In the genomic region with DNA sequence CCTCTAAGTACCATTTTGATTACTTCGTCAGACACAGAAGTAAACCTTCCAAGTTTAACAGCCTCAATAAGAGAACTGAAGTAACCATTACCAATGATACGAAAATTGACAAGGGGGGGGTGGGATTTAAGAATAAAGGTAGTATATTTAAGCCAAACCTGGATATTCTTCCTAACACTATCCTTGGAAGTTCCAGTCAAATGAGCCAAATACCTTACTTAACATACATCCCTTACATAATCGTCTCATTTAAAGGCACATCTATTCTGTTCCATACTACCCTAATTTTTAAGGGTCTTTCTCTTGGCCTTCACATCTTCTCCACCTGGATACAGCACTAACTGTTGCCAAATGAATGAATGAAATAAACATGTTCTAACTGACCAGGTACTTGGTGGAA, we compare ENCODE assay signal across 8 mouse cellular contexts. TPM values are rescaled to one million over a fixed set of nuclear protein-coding genes. Genes with fewer than 3 reads are reported as not detected.
DNase-seq lines count a peak whose midpoint lies in the region; ATAC-seq and TF ChIP-seq lines count a peak whose summit lies in the region.

No protein-coding gene starts in this region.

- TF ChIP-seq EP300 in heart, adult 2 months (IDR thresholded peaks at IDR 0.05; ENCODE audit: insufficient read depth, low read depth, low read length) = no peak
- no peak for TF ChIP-seq EP300 in liver, embryonic 14.5 days (IDR thresholded peaks at IDR 0.05; ENCODE audit: low read depth)

- peaks cover 43% of the 10 kb centered on the region for H3K79me3 ChIP-seq in C2C12 (ENCODE audit: low read depth)

- DNase-seq in heart, adult 2 months = no peak
- no peak for DNase-seq in heart, adult 11 months
- no peak for DNase-seq in forebrain, embryonic 14.5 days (ENCODE audit: low spot score)
- DNase-seq in liver, embryonic 14.5 days (ENCODE audit: low read depth in 3 of 3, low spot score in 3 of 3) = no peak
- no peak for DNase-seq in frontal cortex, postnatal 10 days (ENCODE audit: low spot score in 2 of 2)

- TF ChIP-seq CTCF in heart, adult 2 months (IDR thresholded peaks at IDR 0.05) = no peak
- no peak for TF ChIP-seq CTCF in C2C12 (IDR thresholded peaks at IDR 0.05; ENCODE audit: control insufficient read depth, insufficient read depth, insufficient read length)
- TF ChIP-seq CTCF in liver, embryonic 14.5 days (IDR thresholded peaks at IDR 0.05; ENCODE audit: low read depth) = no peak

- 38% methylated on average over 3 of the region's 3 CpGs for WGBS in heart, adult 2 months
- WGBS in forebrain, embryonic 14.5 days = 28% methylated on average over 3 of the region's 3 CpGs
- 41% methylated on average over 3 of the region's 3 CpGs for WGBS in liver, embryonic 14.5 days (ENCODE audit: insufficient replicate concordance)

- no peak for TF ChIP-seq POLR2A in heart, adult 2 months (IDR thresholded peaks at IDR 0.05; ENCODE audit: insufficient read depth, low read depth, low read length)

- peak overlapping the region; percentile 91; the same call in 1 of the 2 replicates for H3K27ac ChIP-seq in heart, adult 2 months
- H3K27ac ChIP-seq in forebrain, embryonic 14.5 days (ENCODE audit: low read depth, low read length) = no peak overlapping the region
- no peak overlapping the region for H3K27ac ChIP-seq in liver, embryonic 14.5 days

- H3K9me3 ChIP-seq in forebrain, embryonic 14.5 days (replicated peaks; ENCODE audit: control insufficient read depth, low read length) = no peaks in the 10 kb centered on the region
- no peaks in the 10 kb centered on the region for H3K9me3 ChIP-seq in liver, embryonic 14.5 days (ENCODE audit: control insufficient read depth, low read length)

- peaks cover 8% of the 10 kb centered on the region for H3K4me1 ChIP-seq in heart, adult 2 months (ENCODE audit: control insufficient read depth, insufficient read depth, low read length)
- H3K4me1 ChIP-seq in forebrain, embryonic 14.5 days (ENCODE audit: control insufficient read depth, insufficient read depth, low read length) = peaks cover 12% of the 10 kb centered on the region
- peaks cover 3 to 10% of the 10 kb centered on the region in 2 experiments; a peak in 3 of 4 replicates for H3K4me1 ChIP-seq in liver, embryonic 14.5 days (replicated peaks; ENCODE audit: control insufficient read depth in 2 of 2, insufficient read depth in 2 of 2, low read length in 1 of 2)

- peaks cover 3% of the 10 kb centered on the region; the same call in 1 of the 2 replicates for H3K79me2 ChIP-seq in heart, adult 2 months (replicated peaks; ENCODE audit: control insufficient read depth, insufficient read depth, low read length)
- H3K79me2 ChIP-seq in C2C12 (ENCODE audit: control insufficient read depth, insufficient read depth) = peaks cover 58% of the 10 kb centered on the region

- H3K36me3 ChIP-seq in heart, adult 2 months (ENCODE audit: control insufficient read depth, insufficient read depth, low read length) = peaks cover 8% of the 10 kb centered on the region
- H3K36me3 ChIP-seq in C2C12 (ENCODE audit: control insufficient read depth, insufficient read depth) = no peaks in the 10 kb centered on the region
- H3K36me3 ChIP-seq in forebrain, embryonic 14.5 days (ENCODE audit: control insufficient read depth, insufficient read depth, low read length) = no peaks in the 10 kb centered on the region
- no peaks in the 10 kb centered on the region for H3K36me3 ChIP-seq in liver, embryonic 14.5 days (replicated peaks; ENCODE audit: control insufficient read depth, insufficient read depth, low read depth)

- intact Hi-C loops in heart, adult 2 months (cut with DNase I) = no loop called here

- peak overlapping the region; percentile 66 for H3K4me2 ChIP-seq in forebrain, embryonic 14.5 days (ENCODE audit: low read length)
- peak overlapping the region; percentile 80 for H3K4me2 ChIP-seq in liver, embryonic 14.5 days (ENCODE audit: low read depth)

- peak overlapping the region; percentile 95 for H3K4me3 ChIP-seq in heart, adult 2 months
- peak overlapping the region; percentile 69 for H3K4me3 ChIP-seq in C2C12 (ENCODE audit: insufficient read depth, poor library complexity, severe bottlenecking)
- H3K4me3 ChIP-seq in forebrain, embryonic 14.5 days (ENCODE audit: low read depth, low read length) = peak overlapping the region; percentile 71
- H3K4me3 ChIP-seq in liver, embryonic 14.5 days (ENCODE audit: insufficient read depth in 1 of 2, low read depth in 2 of 2, low read length in 2 of 2) = peak overlapping the region; percentile 82 to 89

- ATAC-seq in forebrain, embryonic 14.5 days = no peak
- ATAC-seq in liver, embryonic 14.5 days (ENCODE audit: insufficient read depth) = no peak
- no peak for ATAC-seq in CD4-positive, CD25-positive, alpha-beta regulatory T cell, adult 4 months
- ATAC-seq in megakaryocyte-erythroid progenitor cell, adult 5-6 weeks (replicated peaks; ENCODE audit: low FRiP score, low TSS enrichment, poor library complexity, severe bottlenecking) = no peak

- H3K9ac ChIP-seq in heart, adult 2 months (ENCODE audit: low read depth, low read length) = peak overlapping the region; percentile 93; the same call in 1 of the 2 replicates
- H3K9ac ChIP-seq in forebrain, embryonic 14.5 days (ENCODE audit: low read length) = peak overlapping the region; percentile 94
- H3K9ac ChIP-seq in liver, embryonic 14.5 days (replicated peaks) = peak overlapping the region; percentile 88

- no peaks in the 10 kb centered on the region for H3K27me3 ChIP-seq in heart, adult 2 months (ENCODE audit: control insufficient read depth, insufficient read depth, low read length)
- H3K27me3 ChIP-seq in C2C12 (ENCODE audit: control insufficient read depth, insufficient read depth, insufficient read length) = peaks cover 12% of the 10 kb centered on the region
- 0 out of 2 replicates have a peak, but pooled peaks cover 3% of the 10 kb centered on the region for H3K27me3 ChIP-seq in forebrain, embryonic 14.5 days (replicated peaks; ENCODE audit: control insufficient read depth, insufficient read depth, low read length)
- no peaks in the 10 kb centered on the region for H3K27me3 ChIP-seq in liver, embryonic 14.5 days (ENCODE audit: control insufficient read depth, insufficient read depth, low read length)

- peak overlapping the region; percentile 18 for H3ac ChIP-seq in C2C12 (ENCODE audit: control insufficient read depth, insufficient read length, low read depth)

TF ChIP-seq in C2C12, 6 proteins besides CTCF, POLR2A, EP300 and RAD21:
- TF ChIP-seq USF1 (IDR thresholded peaks at IDR 0.05; ENCODE audit: low read depth) = no peak
TF ChIP-seq in C2C12: peak in this region for 0.

RNA-seq across cellular contexts. Expression of a gene that starts 1.0 kb away (rescaled TPM):
- total RNA-seq in heart, adult 2 months (2021) = 10 to 100 TPM; 26.2 to 29.5 TPM
- polyA plus RNA-seq in heart, adult 2 months (2012; rRNA removed) = 7.3 and 20.6 TPM in 2 replicates
- polyA plus RNA-seq in C2C12 (2012; fragmentation: generic; extraction: Trizol) = 8.7 TPM
- 45.7 and 49.9 TPM in 2 replicates for polyA plus RNA-seq in forebrain, embryonic 14.5 days (2014; fragmentation: Nextera tagmentation; extraction: Ambion mirVana)
- 6.5 and 9.1 TPM in 2 replicates for polyA plus RNA-seq in liver, embryonic 14.5 days (2012; rRNA removed)
- 2.9 and 4.3 TPM in 2 replicates for polyA plus RNA-seq in liver, embryonic 14.5 days (2014; fragmentation: Nextera tagmentation; extraction: Ambion mirVana)
- polyA plus RNA-seq in CD4-positive, CD25-positive, alpha-beta regulatory T cell, adult 4 months (2017; shearing (Covaris generic)) = 10 to 100 TPM; 13.0 to 20.6 TPM
- 20.9 and 27.2 TPM in 2 replicates for total RNA-seq in megakaryocyte-erythroid progenitor cell, adult 5-6 weeks (2014; fragmentation: Nextera tagmentation)
- total RNA-seq in megakaryocyte-erythroid progenitor cell, adult 5-6 weeks (2017) = 48.4 and 53.9 TPM in 2 replicates

RNA-seq across cellular contexts. Expression of a gene that starts 25.5 kb away (rescaled TPM):
- not detected for total RNA-seq in heart, adult 2 months (2021)
- polyA plus RNA-seq in heart, adult 2 months (2012; rRNA removed) = 0.15 and 0.21 TPM in 2 replicates
- polyA plus RNA-seq in C2C12 (2012; fragmentation: generic; extraction: Trizol) = not detected
- polyA plus RNA-seq in forebrain, embryonic 14.5 days (2014; fragmentation: Nextera tagmentation; extraction: Ambion mirVana) = 0.03 and 0.07 TPM in 2 replicates
- not detected in 2 replicates for polyA plus RNA-seq in liver, embryonic 14.5 days (2012; rRNA removed)
- not detected in 2 replicates for polyA plus RNA-seq in liver, embryonic 14.5 days (2014; fragmentation: Nextera tagmentation; extraction: Ambion mirVana)
- not detected for polyA plus RNA-seq in CD4-positive, CD25-positive, alpha-beta regulatory T cell, adult 4 months (2017; shearing (Covaris generic))
- not detected in 2 replicates for total RNA-seq in megakaryocyte-erythroid progenitor cell, adult 5-6 weeks (2014; fragmentation: Nextera tagmentation)
- total RNA-seq in megakaryocyte-erythroid progenitor cell, adult 5-6 weeks (2017) = not detected in 2 replicates
